Mouse (Mus musculus): ENCODE measurements around the gene Ccdc85c.

Ccdc85c gene

DNA sequence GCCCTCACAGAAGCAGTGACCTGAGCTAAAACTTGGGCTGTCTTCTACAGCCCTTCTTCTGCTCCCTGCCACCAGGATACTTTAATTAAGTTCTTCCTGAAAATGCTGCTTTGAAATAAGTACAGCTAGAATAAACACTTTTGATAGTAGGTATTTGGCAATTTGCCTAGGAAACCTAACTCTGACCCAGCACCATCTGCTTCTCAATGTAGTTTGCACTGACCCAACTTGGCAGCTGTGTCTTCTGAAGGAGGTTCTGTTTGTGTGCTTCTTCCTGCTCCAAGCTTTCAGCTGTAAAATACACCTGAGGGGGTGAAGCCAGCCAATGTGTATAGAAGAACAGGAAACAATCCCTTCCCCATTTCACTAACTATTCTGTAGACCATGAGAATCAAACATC lies 103.9 kb downstream of the Ccdc85c start:
- no peak for DNase-seq

DNA sequence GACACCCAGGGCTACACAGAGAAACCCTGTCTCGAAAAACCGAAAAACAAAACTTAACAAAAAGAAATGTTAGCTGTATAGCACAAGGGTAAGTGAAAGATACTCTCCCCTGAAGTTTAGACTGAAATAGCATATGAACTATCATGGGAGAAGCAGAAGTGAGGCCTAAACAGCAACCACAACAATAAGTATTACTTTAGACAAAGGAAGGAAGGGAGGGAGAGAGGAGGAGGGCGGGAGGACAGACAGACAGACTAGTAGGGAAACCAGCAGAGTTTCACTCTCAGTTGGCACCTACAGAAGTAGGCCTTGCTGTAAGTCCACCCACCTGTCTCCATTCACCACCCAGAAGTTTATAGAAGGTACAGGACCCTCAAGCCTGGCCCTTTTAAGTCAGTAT lies 104.8 kb downstream of the Ccdc85c start:
- no peak for DNase-seq

DNA sequence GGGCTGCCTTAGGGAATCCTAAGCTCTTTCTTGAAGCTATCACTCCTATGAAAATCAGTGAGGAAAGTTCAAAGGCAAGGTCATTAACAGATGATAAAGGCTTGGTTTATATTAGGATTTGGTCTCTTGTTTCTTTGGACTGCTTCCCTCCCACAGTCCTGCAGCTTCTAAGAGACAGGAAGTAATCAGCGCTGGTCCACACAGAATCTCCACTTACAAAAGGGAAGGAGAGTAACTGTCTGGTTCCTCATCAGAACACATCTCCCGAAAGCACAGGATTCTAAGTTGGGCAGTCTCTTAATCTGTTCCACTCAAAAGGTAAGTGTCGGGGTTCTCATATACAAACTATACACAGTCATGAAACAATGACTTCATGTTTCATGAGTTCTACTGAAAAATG lies 106.3 kb downstream of the Ccdc85c start:
- DNase-seq: no peak

DNA sequence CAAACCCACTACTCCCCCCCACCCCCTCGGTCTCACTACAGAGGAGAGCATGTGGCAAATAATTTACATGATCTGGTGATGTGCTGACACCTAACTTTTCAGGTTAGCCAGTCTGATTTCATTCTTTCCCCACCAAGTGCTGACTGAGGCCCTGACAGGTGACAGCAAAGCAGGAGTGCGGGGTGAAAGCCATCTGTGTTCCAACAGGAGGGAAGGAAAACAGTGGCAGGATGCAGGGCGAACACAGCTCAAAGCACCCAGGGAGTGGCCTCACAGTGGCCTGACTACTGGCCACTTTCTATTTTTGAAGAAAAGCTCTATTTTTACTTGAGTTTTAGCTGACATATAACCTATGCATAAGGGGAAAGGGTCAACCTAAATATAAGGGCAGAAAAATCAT lies 111.5 kb downstream of the Ccdc85c start:
- no peak for DNase-seq

DNA sequence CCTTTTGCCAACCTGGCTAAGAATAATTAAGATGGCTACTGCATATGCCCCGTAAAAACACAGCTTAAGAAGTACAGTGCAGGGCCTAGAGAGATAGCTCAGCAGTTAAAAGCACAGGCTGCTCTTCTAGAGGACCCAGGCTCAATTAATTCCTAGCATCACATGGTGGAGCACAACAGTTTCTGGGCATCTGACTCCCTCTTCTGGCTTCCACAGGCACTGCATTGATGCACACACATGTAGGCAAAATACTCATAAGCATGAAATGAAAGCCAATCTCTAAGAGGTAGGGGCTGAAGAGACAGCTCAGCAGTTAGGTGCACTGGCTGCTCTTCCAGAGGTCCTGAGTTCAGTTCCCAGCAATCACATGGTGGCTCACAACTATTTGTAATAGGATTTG lies 113.2 kb downstream of the Ccdc85c start:
- no peak for DNase-seq

DNA sequence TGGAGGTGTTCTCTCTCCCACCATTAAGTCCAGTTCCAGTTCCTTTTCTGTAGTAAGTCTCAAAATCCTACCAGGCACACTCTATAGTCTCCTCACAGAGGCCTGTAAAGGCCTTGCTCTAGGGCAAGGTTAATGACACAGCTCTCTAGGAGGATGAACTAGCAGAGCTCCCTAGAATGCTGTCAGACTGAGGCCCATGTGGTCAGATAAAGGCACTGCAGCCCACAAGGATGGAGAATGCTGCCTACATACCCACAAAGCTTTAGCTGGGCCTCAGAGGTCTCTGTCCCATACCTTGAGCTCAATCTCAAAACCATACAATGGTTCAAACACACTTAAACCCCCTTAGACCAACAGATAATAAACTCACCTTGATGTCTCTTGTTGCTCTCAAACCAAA lies 115.4 kb downstream of the Ccdc85c start:
- no peak for DNase-seq
